Mouse (Mus musculus) limb, embryonic 15.5 days (tissue): ENCODE results near the gene Gtf3c1. TPM values are rescaled to one million over a fixed set of nuclear protein-coding genes. Genes with fewer than 3 reads are reported as not detected.

Experiments used
- ATAC-seq: fragments of 200-750 bp; cut with Nextera tagmentation; 2 replicates; pipeline ENCODE4 v1.8.0; 2017; ENCODE audit warnings: low read depth, moderate TSS enrichment; ENCODE audit not compliant: insufficient number of reproducible peaks, low FRiP score, low TSS enrichment
- H3K27ac ChIP-seq: fragments of 300-500 bp; sonication (generic); 2 replicates; pipeline ENCODE4 v1.5.1; 2015; ENCODE audit warnings: moderate library complexity, mild to moderate bottlenecking, inconsistent platforms
- H3K27me3 ChIP-seq: fragments of 300-500 bp; sonication (generic); 2 replicates; pipeline ENCODE4 v1.6.1; 2015; ENCODE audit warnings: inconsistent platforms
- H3K36me3 ChIP-seq: fragments of 300-500 bp; sonication (generic); 2 replicates; pipeline ENCODE4 v1.6.1; 2015; ENCODE audit warnings: inconsistent platforms
- H3K4me1 ChIP-seq: fragments of 300-500 bp; sonication (generic); 2 replicates; pipeline ENCODE4 v1.6.1; 2015; ENCODE audit warnings: inconsistent platforms
- H3K4me2 ChIP-seq: fragments of 300-500 bp; sonication (generic); 2 replicates; pipeline ENCODE4 v1.6.1; 2015; ENCODE audit warnings: mild to moderate bottlenecking, inconsistent platforms
- H3K4me3 ChIP-seq: fragments of 300-500 bp; sonication (generic); 2 replicates; pipeline ENCODE4 v1.5.1; 2015; ENCODE audit warnings: mild to moderate bottlenecking, inconsistent platforms
- H3K9ac ChIP-seq: fragments of 300-500 bp; sonication (generic); 2 replicates; pipeline ENCODE4 v1.6.1; 2015; ENCODE audit warnings: inconsistent platforms
- H3K9me3 ChIP-seq: fragments of 300-500 bp; sonication (generic); 2 replicates; pipeline ENCODE4 v1.6.1; 2016; ENCODE audit warnings: inconsistent platforms
- WGBS: fragments of 180-500 bp; shearing (Covaris S2); methylation state at CpG from one replicate; pipeline ENCODE4 v1.1.7; 2015; 5-methylcytosine and 5-hydroxymethylcytosine counted together
- polyA plus RNA-seq: library from polyadenylated mRNA; unstranded; fragments of >200 nt; fragmentation: Nextera tagmentation; extraction: Ambion mirVana; gene quantifications from 2 replicates; pipeline ENCODE4 v1.2.1, GENCODE M21; 2015

Gene Gtf3c1
- polyA plus RNA-seq, 1 experiment from 2014 or later: 26.0 TPM

GRCm38 (mm10) chr7:125638376-125638775 is 69.2 kb downstream of the Gtf3c1 start:
- no peak overlapping the region for H3K4me3 ChIP-seq
- no peaks in the 10 kb centered on the region for H3K9me3 ChIP-seq
- no peak overlapping the region for H3K27ac ChIP-seq
- 67% methylated on average over 6 of the region's 6 CpGs for WGBS
- no peaks in the 10 kb centered on the region for H3K27me3 ChIP-seq
- ATAC-seq: no peak
- H3K4me1 ChIP-seq: peaks cover 9% of the 10 kb centered on the region; the same call in 1 of the 2 replicates
- H3K9ac ChIP-seq: no peak overlapping the region
- peaks cover 42% of the 10 kb centered on the region for H3K36me3 ChIP-seq
- no peak overlapping the region for H3K4me2 ChIP-seq

GRCm38 (mm10) chr7:125637220-125638140 is 70.1 kb downstream of the Gtf3c1 start:
- Histone ChIP-seq H3K4me1 (peaks cover 10% of the 10 kb centered on the region; the same call in 1 of the 2 replicates), H3K4me2 (no peak overlapping the region), H3K36me3 (peaks cover 33% of the 10 kb centered on the region), H3K9ac (no peak overlapping the region), H3K4me3 (no peak overlapping the region), H3K9me3 (no peaks in the 10 kb centered on the region), H3K27me3 (no peaks in the 10 kb centered on the region), H3K27ac (no peak overlapping the region)
- 75% methylated on average over 8 of the region's 8 CpGs for WGBS
- no peak for ATAC-seq

- peaks cover 8% of the 10 kb centered on the region; the same call in 1 of the 2 replicates for H3K4me1 ChIP-seq
- H3K27ac ChIP-seq: no peak overlapping the region
- 83% methylated on average over 3 of the region's 3 CpGs for WGBS
Observed at GRCm38 (mm10) chr7:125630989-125631388, 76.6 kb downstream of the Gtf3c1 start.

GRCm38 (mm10) chr7:125630317-125630716 is 77.3 kb downstream of the Gtf3c1 start:
- Histone ChIP-seq H3K9ac (no peak overlapping the region), H3K36me3 (no peaks in the 10 kb centered on the region), H3K4me1 (0 out of 2 replicates have a peak, but pooled peaks cover 4% of the 10 kb centered on the region), H3K27me3 (no peaks in the 10 kb centered on the region), H3K4me3 (no peak overlapping the region), H3K27ac (no peak overlapping the region), H3K9me3 (no peaks in the 10 kb centered on the region), H3K4me2 (no peak overlapping the region)
- WGBS: 57% methylated on average over 4 of the region's 4 CpGs
- ATAC-seq: no peak

More at GRCm38 (mm10) chr7:125630989-125631388, 76.6 kb downstream of the Gtf3c1 start:
- Histone ChIP-seq H3K4me2 (no peak overlapping the region), H3K27me3 (no peaks in the 10 kb centered on the region), H3K9ac (no peak overlapping the region), H3K36me3 (no peaks in the 10 kb centered on the region), H3K9me3 (no peaks in the 10 kb centered on the region), H3K4me3 (no peak overlapping the region)
- ATAC-seq: no peak

GRCm38 (mm10) chr7:125625829-125626228 is 81.8 kb downstream of the Gtf3c1 start:
- WGBS: 54% methylated on average over 7 of the region's 7 CpGs
- Histone ChIP-seq H3K9me3 (no peaks in the 10 kb centered on the region), H3K4me2 (no peak overlapping the region), H3K36me3 (no peaks in the 10 kb centered on the region), H3K4me3 (no peak overlapping the region), H3K27me3 (no peaks in the 10 kb centered on the region), H3K9ac (no peak overlapping the region), H3K27ac (no peak overlapping the region), H3K4me1 (no peaks in the 10 kb centered on the region)
- no peak for ATAC-seq

GRCm38 (mm10) chr7:125625219-125625618 is 82.4 kb downstream of the Gtf3c1 start:
- no peak overlapping the region for H3K9ac ChIP-seq
- no peak overlapping the region for H3K4me3 ChIP-seq
- no peaks in the 10 kb centered on the region for H3K36me3 ChIP-seq
- no peaks in the 10 kb centered on the region for H3K27me3 ChIP-seq
- H3K27ac ChIP-seq: no peak overlapping the region
- ATAC-seq: no peak
- WGBS: 68% methylated on average over 4 of the region's 4 CpGs
- no peaks in the 10 kb centered on the region for H3K9me3 ChIP-seq
- no peak overlapping the region for H3K4me2 ChIP-seq
- H3K4me1 ChIP-seq: no peaks in the 10 kb centered on the region

GRCm38 (mm10) chr7:125622741-125623685 is 84.6 kb downstream of the Gtf3c1 start:
- Histone ChIP-seq H3K36me3 (no peaks in the 10 kb centered on the region), H3K4me1 (no peaks in the 10 kb centered on the region), H3K4me3 (no peak overlapping the region), H3K9ac (no peak overlapping the region), H3K27me3 (no peaks in the 10 kb centered on the region), H3K4me2 (no peak overlapping the region), H3K9me3 (no peaks in the 10 kb centered on the region), H3K27ac (no peak overlapping the region)
- ATAC-seq: no peak
- WGBS: 65% methylated on average over 7 of the region's 7 CpGs

- WGBS: 67% methylated on average over 4 of the region's 4 CpGs
- H3K4me3 ChIP-seq: no peak overlapping the region
- H3K27ac ChIP-seq: no peak overlapping the region
- H3K36me3 ChIP-seq: no peaks in the 10 kb centered on the region
- no peaks in the 10 kb centered on the region for H3K4me1 ChIP-seq
- H3K9me3 ChIP-seq: no peaks in the 10 kb centered on the region
- no peak for ATAC-seq
- H3K4me2 ChIP-seq: no peak overlapping the region
- H3K27me3 ChIP-seq: no peaks in the 10 kb centered on the region
- H3K9ac ChIP-seq: no peak overlapping the region
Observed at GRCm38 (mm10) chr7:125620077-125620476, 87.5 kb downstream of the Gtf3c1 start.

- no peak overlapping the region for H3K4me2 ChIP-seq
- no peaks in the 10 kb centered on the region for H3K9me3 ChIP-seq
- H3K36me3 ChIP-seq: no peaks in the 10 kb centered on the region
- no peak overlapping the region for H3K4me3 ChIP-seq
- H3K4me1 ChIP-seq: no peaks in the 10 kb centered on the region
- H3K27ac ChIP-seq: no peak overlapping the region
- 70% methylated on average over 7 of the region's 7 CpGs for WGBS
- H3K27me3 ChIP-seq: no peaks in the 10 kb centered on the region
- no peak overlapping the region for H3K9ac ChIP-seq
- no peak for ATAC-seq
Observed at GRCm38 (mm10) chr7:125618016-125618415, 89.6 kb downstream of the Gtf3c1 start.

- H3K4me2 ChIP-seq: no peak overlapping the region
- H3K27ac ChIP-seq: no peak overlapping the region
- no peaks in the 10 kb centered on the region for H3K36me3 ChIP-seq
- no peak overlapping the region for H3K4me3 ChIP-seq
- H3K9ac ChIP-seq: no peak overlapping the region
- H3K9me3 ChIP-seq: no peaks in the 10 kb centered on the region
- no peaks in the 10 kb centered on the region for H3K27me3 ChIP-seq
- no peak for ATAC-seq
- H3K4me1 ChIP-seq: no peaks in the 10 kb centered on the region
- 79% methylated on average over 7 of the region's 7 CpGs for WGBS
Observed at GRCm38 (mm10) chr7:125615453-125615852, 92.1 kb downstream of the Gtf3c1 start.

GRCm38 (mm10) chr7:125613579-125613978 is 94.0 kb downstream of the Gtf3c1 start:
- H3K4me3 ChIP-seq: no peak overlapping the region
- no peak overlapping the region for H3K9ac ChIP-seq
- H3K4me1 ChIP-seq: no peaks in the 10 kb centered on the region
- H3K27me3 ChIP-seq: no peaks in the 10 kb centered on the region
- H3K9me3 ChIP-seq: no peaks in the 10 kb centered on the region
- H3K36me3 ChIP-seq: no peaks in the 10 kb centered on the region
- WGBS: 51% methylated on average over 5 of the region's 5 CpGs
- no peak for ATAC-seq
- H3K4me2 ChIP-seq: no peak overlapping the region
- no peak overlapping the region for H3K27ac ChIP-seq
